Mouse (Mus musculus) intestine, postnatal 0 days (tissue): ENCODE measurements around the gene Micu2. TPM values are rescaled to one million over a fixed set of nuclear protein-coding genes. Genes with fewer than 3 reads are reported as not detected.

Experiments
- ATAC-seq: fragments of 200-750 bp; cut with Nextera tagmentation; 2 replicates; pipeline ENCODE4 v1.8.0; 2017; ENCODE audit warnings: mild to moderate bottlenecking, moderate TSS enrichment, moderate library complexity
- H3K27ac ChIP-seq: fragments of 300-500 bp; sonication (generic); 2 replicates; pipeline ENCODE4 v1.5.1; 2014; ENCODE audit warnings: mild to moderate bottlenecking, low read depth, low read length, moderate library complexity
- H3K27me3 ChIP-seq: fragments of 300-500 bp; sonication (generic); replicated peaks from 2 replicates; pipeline ENCODE4 v1.6.1; 2014; ENCODE audit warnings: low read length, mixed read lengths; ENCODE audit not compliant: control insufficient read depth, insufficient read depth
- H3K36me3 ChIP-seq: fragments of 300-500 bp; sonication (generic); 2 replicates; pipeline ENCODE4 v1.6.1; 2014; ENCODE audit warnings: mild to moderate bottlenecking, moderate library complexity; ENCODE audit not compliant: control insufficient read depth, insufficient read depth
- H3K4me1 ChIP-seq: fragments of 300-500 bp; sonication (generic); replicated peaks from 2 replicates; pipeline ENCODE4 v1.6.1; 2014; ENCODE audit warnings: antibody characterized with exemption, low read length, mixed read lengths; ENCODE audit not compliant: control insufficient read depth, insufficient read depth
- H3K4me2 ChIP-seq: fragments of 300-500 bp; sonication (generic); replicated peaks from 2 replicates; pipeline ENCODE4 v1.6.1; 2014; ENCODE audit warnings: low read depth, mild to moderate bottlenecking, moderate library complexity
- H3K4me3 ChIP-seq: fragments of 300-500 bp; sonication (generic); 2 replicates; pipeline ENCODE4 v1.5.1; 2014; ENCODE audit warnings: low read depth, low read length
- H3K9ac ChIP-seq: fragments of 300-500 bp; sonication (generic); 2 replicates; pipeline ENCODE4 v1.6.1; 2014; ENCODE audit warnings: mild to moderate bottlenecking, low read depth, low read length
- H3K9me3 ChIP-seq: fragments of 300-500 bp; sonication (generic); 2 replicates; pipeline ENCODE4 v1.6.1; 2016; ENCODE audit warnings: mixed run types; ENCODE audit not compliant: control insufficient read depth
- CTCF ChIP-seq: sonication (generic); IDR thresholded peaks from 2 replicates; pipeline ENCODE4 v1.5.1; 2016; ENCODE audit warnings: low read depth, mild to moderate bottlenecking, control low read depth, antibody characterized with exemption, moderate library complexity
- WGBS: fragments of 180-500 bp; shearing (Covaris S2); extraction: QIAGEN DNeasy Blood & Tissue Kit; methylation state at CpG from one replicate; pipeline ENCODE4 v1.1.7; 2014; 5-methylcytosine and 5-hydroxymethylcytosine counted together
- polyA plus RNA-seq: library from polyadenylated mRNA; unstranded; fragments of >200 nt; fragmentation: Nextera tagmentation; extraction: Ambion mirVana; gene quantifications from 2 replicates; pipeline ENCODE4 v1.2.1, GENCODE M21; 2015

Gene Micu2
- polyA plus RNA-seq, 1 experiment from 2014 or later, result 70.0 TPM

DNA sequence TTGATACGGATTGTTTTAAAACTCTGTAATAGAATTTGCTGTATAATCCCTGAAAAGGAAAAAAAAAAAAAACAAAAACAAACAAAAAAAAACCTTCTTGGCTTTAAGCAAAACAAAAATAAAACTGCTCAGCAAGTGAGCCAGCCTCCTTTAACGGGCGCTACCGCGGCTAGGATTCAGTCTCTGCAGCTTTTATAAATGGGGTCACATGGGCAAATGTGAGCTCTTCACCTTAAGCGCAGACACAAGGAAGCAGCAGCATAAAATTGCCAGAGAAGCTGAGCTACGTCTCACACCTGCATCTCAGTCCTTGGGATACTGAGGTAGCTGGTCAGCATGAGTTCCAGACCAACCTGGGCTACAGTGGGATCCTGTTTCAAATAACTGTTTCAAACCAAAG lies 16.6 kb downstream of the Micu2 start:
- Histone ChIP-seq H3K9me3 (no peaks in the 10 kb centered on the region), H3K9ac (no peak overlapping the region), H3K4me3 (no peak overlapping the region), H3K27ac (no peak overlapping the region), H3K4me2 (no peak overlapping the region), H3K36me3 (no peaks in the 10 kb centered on the region), H3K27me3 (no peaks in the 10 kb centered on the region), H3K4me1 (no peaks in the 10 kb centered on the region)
- no peak for TF ChIP-seq CTCF
- ATAC-seq, result no peak
- 58% methylated on average over 7 of the region's 7 CpGs for WGBS

DNA sequence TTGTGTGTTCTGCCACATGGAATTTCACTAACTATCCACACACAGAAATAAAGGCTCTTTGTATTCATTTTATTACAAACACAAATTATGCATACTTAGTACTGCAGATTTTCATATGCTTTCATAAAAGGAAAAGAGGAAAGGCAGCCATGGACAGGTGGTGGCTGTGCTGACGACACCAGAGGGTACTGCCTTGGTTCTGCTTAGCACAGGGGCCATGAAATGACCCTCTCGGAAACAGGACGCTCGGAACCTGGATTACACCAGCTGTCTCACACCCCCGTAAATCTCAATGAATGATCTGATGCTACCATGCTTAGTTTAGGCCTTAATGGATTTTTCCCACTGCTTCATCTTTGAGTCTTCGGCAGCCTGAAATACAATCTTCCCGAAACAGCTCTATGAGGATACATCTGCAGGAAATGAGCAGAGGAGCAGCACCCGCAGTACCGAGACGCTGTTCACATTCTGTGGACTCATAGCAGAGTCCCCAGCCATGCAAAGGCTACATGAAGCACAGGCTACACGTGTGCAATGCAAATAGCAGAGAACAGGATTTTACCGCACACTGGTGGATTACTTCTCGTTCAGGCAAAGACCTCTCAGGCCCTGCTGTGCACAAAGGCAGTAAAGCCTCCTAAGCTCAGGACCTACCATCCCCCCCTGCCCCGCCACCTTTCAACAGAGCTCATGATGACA lies 17.2 kb downstream of the Micu2 start:
- Histone ChIP-seq H3K36me3 (no peaks in the 10 kb centered on the region), H3K9me3 (no peaks in the 10 kb centered on the region), H3K4me2 (no peak overlapping the region), H3K27ac (no peak overlapping the region), H3K27me3 (no peaks in the 10 kb centered on the region), H3K4me1 (no peaks in the 10 kb centered on the region), H3K4me3 (no peak overlapping the region), H3K9ac (no peak overlapping the region)
- ATAC-seq, result no peak
- 68% methylated on average over 14 of the region's 14 CpGs for WGBS
- no peak for TF ChIP-seq CTCF

DNA sequence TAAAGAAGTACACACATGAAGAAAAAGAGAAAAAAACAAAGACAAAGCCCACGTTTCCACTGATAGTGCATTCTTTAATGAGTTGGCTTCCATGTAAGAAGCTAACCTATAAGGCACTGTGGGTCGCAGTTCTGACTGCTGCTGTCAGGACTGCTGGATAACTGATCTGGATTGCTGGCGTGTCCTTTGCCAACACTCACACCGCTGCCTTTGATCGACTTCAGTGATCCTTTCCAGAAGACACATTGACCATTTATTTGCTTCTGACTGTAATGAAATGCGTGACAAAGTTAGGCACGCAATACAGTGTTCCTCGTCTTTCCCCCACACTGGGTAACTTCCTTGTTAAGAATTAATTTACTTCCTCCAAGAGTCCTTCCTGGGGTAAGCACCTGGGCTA lies 18.3 kb downstream of the Micu2 start:
- TF ChIP-seq CTCF, result no peak
- H3K27me3 ChIP-seq, result no peaks in the 10 kb centered on the region
- 0 out of 2 replicates have a peak overlapping the region, but pooled peaks have one; percentile 3 for H3K9ac ChIP-seq
- H3K9me3 ChIP-seq, result no peaks in the 10 kb centered on the region
- H3K36me3 ChIP-seq, result no peaks in the 10 kb centered on the region
- no peak overlapping the region for H3K4me3 ChIP-seq
- no peak overlapping the region for H3K4me2 ChIP-seq
- 66% methylated on average over 8 of the region's 8 CpGs for WGBS
- no peaks in the 10 kb centered on the region for H3K4me1 ChIP-seq
- no peak for ATAC-seq
- H3K27ac ChIP-seq, result no peak overlapping the region

DNA sequence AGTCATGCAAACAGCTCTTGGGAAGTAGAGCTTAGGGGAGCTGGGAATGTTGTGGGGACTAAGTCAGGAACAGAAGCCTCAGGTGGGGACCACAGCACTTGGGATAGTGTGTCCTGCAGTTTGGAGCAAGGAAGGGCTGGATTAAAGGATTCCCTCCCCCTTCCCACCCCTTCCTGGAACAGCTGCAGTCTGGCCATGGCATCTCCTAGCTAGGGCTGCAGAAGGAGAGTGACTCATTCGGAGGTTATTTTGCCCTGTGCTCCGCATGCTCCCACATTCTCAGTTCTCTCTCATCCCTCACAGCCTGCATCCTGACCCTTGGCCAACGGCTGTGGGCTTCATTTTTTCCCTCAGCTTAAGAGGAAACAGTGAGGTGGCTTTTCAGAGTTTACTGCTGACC lies 18.9 kb downstream of the Micu2 start:
- no peak for TF ChIP-seq CTCF
- Histone ChIP-seq H3K4me1 (no peaks in the 10 kb centered on the region), H3K4me3 (no peak overlapping the region), H3K36me3 (no peaks in the 10 kb centered on the region), H3K27ac (no peak overlapping the region), H3K4me2 (no peak overlapping the region), H3K9me3 (no peaks in the 10 kb centered on the region), H3K9ac (no peak overlapping the region), H3K27me3 (no peaks in the 10 kb centered on the region)
- 55% methylated on average over 3 of the region's 3 CpGs for WGBS
- no peak for ATAC-seq

DNA sequence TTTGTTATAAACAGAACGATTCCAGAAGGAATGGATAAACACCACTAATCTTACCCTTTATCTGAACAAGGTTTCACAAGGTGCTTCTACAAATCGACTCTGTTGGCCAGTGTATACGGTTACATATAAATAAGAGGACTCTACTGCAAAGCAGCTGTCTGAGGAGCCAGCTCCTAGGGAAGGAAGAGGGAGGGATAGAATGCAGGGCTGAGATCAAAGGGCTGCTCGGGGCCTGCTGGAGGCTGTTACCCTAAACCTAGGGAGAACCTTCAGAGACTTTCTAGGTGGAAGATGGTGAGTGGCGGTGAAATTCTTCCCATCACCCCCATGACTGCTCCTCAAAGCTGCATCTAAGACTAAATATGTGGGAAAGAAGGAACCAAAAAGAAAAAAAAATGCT lies 20.9 kb downstream of the Micu2 start:
- no peaks in the 10 kb centered on the region for H3K4me1 ChIP-seq
- no peak for TF ChIP-seq CTCF
- no peaks in the 10 kb centered on the region for H3K36me3 ChIP-seq
- no peaks in the 10 kb centered on the region for H3K27me3 ChIP-seq
- 50% methylated on average over 5 of the region's 5 CpGs for WGBS
- H3K9ac ChIP-seq, result no peak overlapping the region
- no peak overlapping the region for H3K27ac ChIP-seq
- no peaks in the 10 kb centered on the region for H3K9me3 ChIP-seq
- ATAC-seq, result no peak
- H3K4me2 ChIP-seq, result no peak overlapping the region
- no peak overlapping the region for H3K4me3 ChIP-seq

DNA sequence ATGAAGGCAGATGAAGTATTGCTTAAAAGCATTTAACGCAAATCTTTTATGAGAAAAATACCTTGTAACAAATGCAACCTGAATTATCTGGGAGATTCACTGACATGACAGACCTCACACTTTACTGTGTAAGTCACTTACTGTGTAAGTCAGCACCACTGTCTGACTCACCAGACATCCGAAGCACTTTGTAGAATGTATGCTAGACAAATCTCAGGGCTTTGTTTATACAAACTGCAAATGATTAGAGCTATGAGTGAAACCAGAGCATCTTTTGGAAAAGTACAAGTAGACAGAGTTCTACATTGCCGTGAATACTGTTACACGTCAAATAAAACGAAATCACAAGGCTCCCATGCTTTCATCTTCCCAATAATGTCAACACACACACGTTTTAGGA lies 23.4 kb downstream of the Micu2 start:
- no peak overlapping the region for H3K27ac ChIP-seq
- no peak for TF ChIP-seq CTCF
- no peaks in the 10 kb centered on the region for H3K27me3 ChIP-seq
- H3K4me3 ChIP-seq, result no peak overlapping the region
- no peak overlapping the region for H3K4me2 ChIP-seq
- H3K36me3 ChIP-seq, result 0 out of 2 replicates have a peak, but pooled peaks cover 4% of the 10 kb centered on the region
- WGBS, result 56% methylated on average over 6 of the region's 6 CpGs
- no peaks in the 10 kb centered on the region for H3K4me1 ChIP-seq
- H3K9me3 ChIP-seq, result no peaks in the 10 kb centered on the region
- no peak overlapping the region for H3K9ac ChIP-seq
- ATAC-seq, result no peak

DNA sequence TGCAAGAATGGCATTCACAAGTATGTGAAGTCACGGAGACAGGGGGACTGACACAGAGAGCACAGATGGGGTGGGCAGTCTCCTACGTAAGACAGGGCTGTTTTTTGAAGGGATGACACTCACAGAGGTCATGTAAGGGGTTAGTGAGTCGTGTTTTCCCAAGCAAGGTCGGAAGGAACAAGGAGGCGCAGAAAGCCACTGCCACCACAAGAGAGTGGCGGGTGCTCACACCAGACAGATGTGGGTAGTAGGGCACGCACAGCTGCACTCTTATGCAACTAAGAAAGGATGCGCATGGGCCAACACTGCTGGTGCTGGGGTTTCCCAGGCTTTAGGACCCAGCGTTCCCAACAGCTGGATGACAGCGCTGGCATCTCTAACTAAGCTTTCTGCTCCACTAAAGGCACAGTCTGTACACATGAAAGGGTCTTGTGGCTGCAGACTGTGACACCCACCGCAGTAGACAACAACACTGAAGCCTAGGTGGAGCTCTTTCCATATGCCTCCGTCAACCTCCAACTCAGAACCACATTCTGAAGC lies 27.0 kb downstream of the Micu2 start:
- WGBS, result 84% methylated on average over 12 of the region's 12 CpGs

More for the DNA sequence above, 27.0 kb downstream of the Micu2 start:
- H3K36me3 ChIP-seq, result peaks cover 18% of the 10 kb centered on the region
- no peaks in the 10 kb centered on the region for H3K4me1 ChIP-seq
- H3K27ac ChIP-seq, result no peak overlapping the region
- H3K9me3 ChIP-seq, result no peaks in the 10 kb centered on the region
- no peak overlapping the region for H3K9ac ChIP-seq
- no peak overlapping the region for H3K4me2 ChIP-seq
- H3K4me3 ChIP-seq, result no peak overlapping the region
- H3K27me3 ChIP-seq, result no peaks in the 10 kb centered on the region
- ATAC-seq, result no peak
- no peak for TF ChIP-seq CTCF
